Mouse (Mus musculus) left cerebral cortex, postnatal 25 days (tissue): ENCODE results near the gene Fndc3b. TPM values are rescaled to one million over a fixed set of nuclear protein-coding genes. Genes with fewer than 3 reads are reported as not detected.

Experiments
- DNase-seq, 2 experiments: peaks; one replicate each; pipeline ENCODE4 v3.0.0; 2022; ENCODE audit warnings: low spot score in 2 of 2, mixed read lengths in 1 of 2
- intact Hi-C: fragments of 180-260 bp; cut with DNase I; formaldehyde crosslinking; loops from one replicate; pipeline ENCODE4 v1.15.1; 2025
- total RNA-seq, 2 experiments: library from RNA; stranded (reverse); gene quantifications; 2 replicates each; pipeline ENCODE4 v1.2.3; 2021

The Fndc3b gene
- total RNA-seq, 2 experiments from 2014 or later = 26.5 to 30.0 TPM

DNA sequence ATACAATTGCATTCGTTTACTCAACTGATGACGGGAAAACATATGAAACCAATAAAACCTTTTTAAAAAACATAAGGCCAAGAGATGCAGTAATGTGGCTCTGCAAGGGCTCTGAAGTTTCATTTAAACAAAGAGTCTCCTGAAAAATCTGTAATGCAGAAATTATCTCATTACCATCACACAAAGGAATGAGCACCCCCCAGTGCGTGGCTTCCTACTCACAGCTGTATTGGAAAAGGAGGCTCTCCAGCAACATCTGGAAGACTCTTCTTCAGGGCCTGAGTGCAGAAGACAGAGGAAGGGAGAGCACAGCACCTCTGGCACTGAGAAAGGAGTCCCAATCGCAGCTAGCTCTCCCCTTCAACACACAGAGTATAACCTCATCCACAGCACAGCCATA is 106.5 kb downstream of the Fndc3b start:
- no peak for DNase-seq
- intact Hi-C loops = no loop called here

DNA sequence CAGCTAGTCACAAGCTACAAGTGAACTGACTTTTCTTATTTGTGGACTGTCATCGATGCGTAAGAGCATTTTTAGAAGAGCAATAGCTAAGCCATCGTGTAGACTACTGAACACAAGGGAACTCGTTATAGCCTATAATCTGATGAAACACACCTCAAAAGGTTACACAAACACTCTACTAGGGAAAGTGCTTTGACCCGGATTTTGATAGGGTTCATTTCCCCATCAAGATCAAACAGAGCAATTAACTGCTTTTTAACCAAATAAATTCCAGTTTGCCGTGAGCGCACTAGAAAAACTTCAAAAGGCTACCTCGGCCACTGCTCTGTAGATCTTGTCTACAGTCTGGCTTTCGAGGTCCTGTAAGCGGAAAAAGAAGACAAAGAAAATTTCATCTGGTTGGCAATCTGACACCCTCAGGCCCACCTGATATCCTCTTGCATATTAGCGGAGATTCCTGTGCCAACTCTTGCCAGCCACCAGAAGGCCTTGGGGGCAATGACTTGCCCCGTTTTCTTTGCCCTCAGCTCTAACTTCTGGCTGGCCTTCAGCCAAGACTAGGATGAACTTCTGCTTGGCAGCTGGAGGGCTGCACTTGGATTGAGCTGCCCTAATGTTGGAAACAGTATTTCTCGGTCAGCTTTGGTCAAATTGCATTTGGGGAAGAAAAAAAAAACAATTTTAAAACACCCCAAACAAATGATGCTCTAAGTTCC is 107.0 kb downstream of the Fndc3b start:
- intact Hi-C loops = no loop called here
- DNase-seq = no peak

DNA sequence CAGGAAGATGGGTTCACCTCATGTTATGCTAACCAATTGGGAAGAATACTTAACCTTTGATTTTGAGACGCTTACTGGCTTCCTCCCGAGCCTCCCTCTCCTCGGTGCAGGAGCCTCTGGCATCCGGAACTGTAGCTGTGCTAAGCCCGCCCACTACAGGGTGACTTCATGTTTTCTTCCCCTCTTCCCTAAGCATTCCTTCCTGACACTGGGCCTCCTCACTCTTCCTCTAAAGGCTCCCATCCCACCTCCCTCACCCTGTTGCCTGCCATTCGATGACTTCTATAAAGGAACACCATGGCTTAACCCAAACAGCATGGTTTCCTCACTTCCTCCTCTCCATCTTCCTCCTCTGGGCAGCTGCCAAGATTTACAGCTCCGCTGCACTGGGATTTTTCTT is 110.5 kb downstream of the Fndc3b start:
- intact Hi-C loops = no loop called here
- DNase-seq = no peak

DNA sequence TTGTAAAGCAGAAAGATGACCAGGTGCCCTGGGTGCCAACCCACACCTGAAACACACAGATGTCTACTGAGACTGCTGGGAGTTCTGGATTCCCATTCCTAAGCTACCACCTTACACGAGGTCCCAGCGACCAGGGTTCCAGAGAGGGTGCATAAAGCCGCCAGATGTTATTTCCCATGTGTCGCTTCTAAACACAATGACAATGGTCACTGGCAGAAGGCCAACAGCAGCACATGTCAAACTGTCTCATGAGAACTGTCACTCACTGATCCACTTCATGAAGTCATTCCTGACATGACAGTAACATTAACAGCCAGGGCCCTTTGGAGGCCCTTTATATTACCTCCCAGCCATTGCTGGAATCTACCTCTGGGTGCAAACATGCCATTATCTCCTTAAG is 110.9 kb downstream of the Fndc3b start:
- no peak for DNase-seq

DNA sequence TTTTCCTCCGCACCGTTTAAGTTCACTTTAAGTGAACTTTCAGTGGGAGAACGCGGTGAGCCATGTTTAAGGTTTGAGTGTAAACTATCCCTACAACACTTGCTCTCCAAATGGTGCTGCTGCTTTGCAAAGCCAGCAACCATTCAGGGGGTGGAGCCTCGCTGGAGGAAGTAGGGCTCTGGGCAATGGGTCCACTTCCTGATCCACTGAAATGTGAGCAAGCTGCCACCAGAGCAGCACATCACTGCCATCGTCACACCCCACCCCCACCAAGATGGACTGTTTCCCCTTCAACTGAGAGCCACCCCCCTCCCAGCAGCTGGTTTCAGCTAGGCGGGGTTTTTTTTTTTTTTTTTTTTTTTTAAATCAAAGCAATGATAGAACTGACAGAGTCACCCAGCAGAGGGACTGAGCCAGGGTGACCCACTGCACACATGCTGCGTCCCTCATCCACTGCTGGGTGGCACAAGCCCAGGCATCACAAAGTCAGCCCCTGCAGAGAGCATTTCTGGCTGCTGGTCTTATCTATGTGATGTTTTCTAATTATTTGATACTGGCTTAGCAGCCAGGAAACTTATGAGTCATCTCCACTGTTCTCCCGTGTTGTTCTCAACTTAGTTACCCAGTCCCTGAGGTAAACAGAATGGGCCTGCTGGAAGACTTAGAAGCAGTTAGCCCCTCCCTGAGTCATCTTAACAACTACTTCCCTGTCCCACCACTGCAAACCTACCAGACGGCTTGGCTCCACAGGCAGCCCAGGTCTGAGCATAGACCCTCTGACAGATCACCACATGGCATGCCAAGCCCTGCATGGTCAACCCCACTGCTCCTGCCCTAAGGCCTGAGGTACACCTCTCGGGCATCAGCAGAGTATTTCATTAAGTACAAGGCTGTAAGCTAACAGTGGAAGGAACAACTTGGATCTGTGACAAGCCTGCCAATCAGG is 112.4 kb downstream of the Fndc3b start:
- intact Hi-C loops = no loop called here
- no peak for DNase-seq

More for the DNA sequence above, 110.9 kb downstream of the Fndc3b start:
- intact Hi-C loops = no loop called here

DNA sequence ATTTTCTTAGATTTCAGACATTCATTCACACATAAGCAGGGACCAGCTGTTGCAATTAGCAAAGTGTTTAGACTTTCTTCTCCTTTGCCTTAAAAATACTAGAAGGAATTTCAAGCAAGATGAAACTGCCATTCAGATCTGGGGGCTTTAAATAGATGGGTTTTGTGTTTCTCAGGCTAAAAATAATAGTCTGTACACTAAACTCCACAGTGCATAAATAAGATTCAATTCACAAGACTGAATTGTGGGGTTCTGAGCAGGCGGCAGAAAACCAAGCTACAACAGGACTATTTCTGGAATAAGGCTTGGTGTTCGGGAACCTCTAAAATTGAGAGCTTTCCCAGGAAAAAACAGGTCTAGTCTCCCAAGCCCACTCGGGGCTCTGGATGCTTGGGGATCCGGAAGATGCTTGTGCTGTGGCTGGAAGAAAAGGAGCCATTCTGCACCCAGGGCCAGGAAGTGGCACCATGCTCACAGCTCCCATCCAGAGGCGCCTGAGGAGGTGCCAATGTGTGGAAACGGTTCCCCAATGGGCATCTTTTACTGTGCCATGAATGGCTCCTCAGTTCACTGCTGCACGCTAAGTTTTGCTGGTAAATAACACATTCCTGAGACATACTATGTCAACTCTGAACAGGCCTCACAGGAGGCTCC is 117.5 kb downstream of the Fndc3b start:
- intact Hi-C loops = loop anchor here (5.0 kb wide), 3 partner anchors 104 to 174 kb away; partner anchors contain the start of gene Fndc3b

DNA sequence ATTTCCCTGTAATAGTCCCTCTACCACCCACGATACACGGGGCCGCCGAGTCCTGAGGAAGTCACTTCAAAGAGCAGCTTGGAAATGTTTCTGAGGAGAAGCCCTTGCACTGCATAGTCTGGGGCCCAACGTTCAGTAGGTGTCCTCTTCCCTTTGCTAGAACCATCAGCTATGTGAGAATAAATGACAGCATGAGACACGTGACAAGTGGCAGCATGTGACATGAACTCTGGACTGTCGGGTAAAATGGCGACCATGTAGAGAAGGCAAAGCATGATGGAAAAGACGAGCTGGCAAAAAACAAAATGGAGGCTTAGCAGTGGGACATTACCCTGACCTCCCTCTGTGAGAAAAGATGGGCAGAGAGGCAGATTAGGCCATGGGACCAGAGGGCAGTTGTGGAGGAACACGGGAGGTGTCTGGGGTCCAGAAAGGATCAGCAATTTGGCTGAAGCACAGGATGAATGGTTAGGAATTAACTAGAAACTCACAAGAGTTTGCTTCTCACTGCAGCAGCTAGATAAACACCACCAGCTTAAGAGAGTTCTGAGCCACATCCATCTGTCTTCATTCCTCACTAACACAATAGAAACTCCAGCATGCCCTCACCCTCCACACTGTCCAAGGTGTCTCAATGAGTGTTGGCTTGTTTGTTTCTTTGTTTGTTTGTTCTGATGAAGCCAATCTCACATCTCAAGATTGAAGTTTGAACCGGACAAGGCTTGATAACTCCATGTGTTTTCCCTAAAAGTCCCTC is 118.2 kb downstream of the Fndc3b start:
- intact Hi-C loops = loop anchor here (5.0 kb wide), 3 partner anchors 104 to 174 kb away; partner anchors contain the start of gene Fndc3b
- DNase-seq = peak in 1 of 2 experiments; percentile 24

More for the DNA sequence above, 117.5 kb downstream of the Fndc3b start:
- DNase-seq = peak; percentile 23 to 76

DNA sequence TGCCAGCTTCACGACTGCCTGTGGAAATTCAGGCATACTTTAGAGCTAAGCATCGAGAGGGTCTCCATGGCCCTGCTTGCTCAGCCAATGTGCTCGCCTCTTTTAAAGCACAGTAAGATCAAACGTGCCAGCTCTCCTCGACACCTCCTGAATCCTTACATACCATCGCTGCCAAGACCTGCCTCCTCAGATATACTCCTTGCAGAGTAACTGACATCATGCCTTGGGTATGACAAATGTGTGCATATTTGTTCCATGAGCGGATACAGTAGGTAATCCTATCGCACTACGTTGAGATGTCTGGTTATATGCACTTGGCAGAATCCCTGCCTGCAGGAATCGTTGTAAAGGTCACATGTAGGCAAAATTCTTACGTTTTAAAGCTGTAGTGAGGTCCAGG is 120.3 kb downstream of the Fndc3b start:
- DNase-seq = peak in 1 of 2 experiments; percentile 22
- intact Hi-C loops = loop anchor here (5.0 kb wide), 3 partner anchors 106 to 176 kb away; partner anchors contain the start of gene Fndc3b

DNA sequence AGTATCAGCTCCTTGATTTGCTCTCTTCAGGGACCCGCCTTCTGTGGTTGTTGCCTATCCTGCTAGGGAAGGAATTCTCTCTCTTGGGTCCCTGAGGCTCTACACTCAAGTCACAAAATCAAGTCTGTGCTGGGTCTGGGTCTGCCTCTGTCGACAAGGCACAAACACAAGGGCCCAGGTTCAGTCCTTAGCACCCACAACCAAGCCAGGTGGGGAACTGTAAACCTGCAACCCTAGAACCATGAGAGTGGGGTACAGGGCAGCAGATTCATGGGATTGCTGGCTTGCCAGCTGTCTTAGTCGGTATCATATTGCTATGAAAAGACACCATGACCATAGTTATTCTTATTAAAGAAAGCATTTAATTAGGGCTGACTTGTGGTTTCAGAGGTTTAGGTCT is 121.8 kb downstream of the Fndc3b start:
- intact Hi-C loops = no loop called here
- DNase-seq = no peak

DNA sequence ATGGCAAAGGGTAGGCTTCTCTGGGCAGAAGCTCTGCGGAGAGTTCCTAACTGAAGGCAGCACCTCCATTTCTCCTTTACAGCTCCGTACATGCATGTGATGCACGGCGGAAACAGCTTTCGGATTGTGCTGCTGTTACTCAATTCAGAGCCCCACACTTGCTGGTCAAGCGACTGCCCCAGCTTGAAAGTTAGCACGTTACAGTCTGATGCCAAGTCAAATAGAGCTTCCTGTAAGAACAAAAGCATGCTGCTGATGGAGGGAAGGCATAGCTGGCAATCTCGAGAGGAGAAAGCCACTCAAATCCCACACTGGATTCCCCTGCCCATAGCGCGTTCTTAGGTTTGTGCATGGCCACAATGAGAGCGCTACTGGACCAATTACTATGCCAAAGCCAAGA is 122.5 kb downstream of the Fndc3b start:
- intact Hi-C loops = no loop called here

DNA sequence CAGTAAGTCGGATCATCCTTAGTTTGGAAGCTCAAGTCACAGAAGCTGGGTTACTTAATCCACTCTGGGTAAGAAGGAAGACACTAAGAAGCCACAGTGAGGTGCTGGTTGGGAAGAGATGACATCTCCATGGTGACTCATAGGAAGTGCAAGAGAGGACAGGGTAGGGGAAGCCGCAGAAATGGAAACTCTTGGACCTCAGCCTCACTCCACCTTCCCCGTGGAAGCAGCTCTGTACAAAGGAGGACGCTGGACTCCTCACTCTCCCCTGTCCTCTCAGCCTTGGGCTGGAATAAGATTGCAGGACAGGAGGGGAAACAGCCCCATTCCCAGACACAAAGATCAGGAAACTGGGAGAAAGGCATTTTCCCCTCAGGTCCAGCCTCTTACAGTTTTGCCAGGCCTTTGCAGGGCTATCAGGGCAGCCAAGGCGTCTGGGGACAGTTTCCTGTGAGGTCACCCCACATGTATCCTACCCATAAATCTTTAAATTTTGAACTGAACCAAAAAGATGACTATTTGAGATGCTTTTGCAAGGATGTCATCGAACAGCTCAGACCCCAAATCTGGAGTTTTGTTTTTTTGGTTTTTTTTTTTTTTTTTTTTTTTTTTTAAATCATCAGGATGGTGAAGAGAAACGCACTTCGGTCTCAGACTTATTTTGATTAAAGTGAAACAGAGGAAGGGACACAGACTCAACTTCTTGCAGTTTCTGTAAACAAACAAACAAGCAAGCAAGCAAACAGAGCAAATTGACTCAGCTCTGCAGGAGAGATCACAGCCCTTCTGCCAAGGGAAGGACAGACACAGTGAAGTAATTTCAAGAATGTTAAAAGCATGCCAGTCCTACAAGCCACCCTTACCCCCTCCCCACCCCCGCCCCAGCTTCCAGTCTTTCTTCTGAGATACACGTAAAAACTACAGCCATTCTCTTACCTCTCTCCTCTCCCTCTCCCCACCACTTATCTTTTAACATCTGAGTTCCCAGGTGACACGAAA is 126.2 kb downstream of the Fndc3b start:
- intact Hi-C loops = no loop called here
- no peak for DNase-seq

More for the DNA sequence above, 122.5 kb downstream of the Fndc3b start:
- DNase-seq = no peak

DNA sequence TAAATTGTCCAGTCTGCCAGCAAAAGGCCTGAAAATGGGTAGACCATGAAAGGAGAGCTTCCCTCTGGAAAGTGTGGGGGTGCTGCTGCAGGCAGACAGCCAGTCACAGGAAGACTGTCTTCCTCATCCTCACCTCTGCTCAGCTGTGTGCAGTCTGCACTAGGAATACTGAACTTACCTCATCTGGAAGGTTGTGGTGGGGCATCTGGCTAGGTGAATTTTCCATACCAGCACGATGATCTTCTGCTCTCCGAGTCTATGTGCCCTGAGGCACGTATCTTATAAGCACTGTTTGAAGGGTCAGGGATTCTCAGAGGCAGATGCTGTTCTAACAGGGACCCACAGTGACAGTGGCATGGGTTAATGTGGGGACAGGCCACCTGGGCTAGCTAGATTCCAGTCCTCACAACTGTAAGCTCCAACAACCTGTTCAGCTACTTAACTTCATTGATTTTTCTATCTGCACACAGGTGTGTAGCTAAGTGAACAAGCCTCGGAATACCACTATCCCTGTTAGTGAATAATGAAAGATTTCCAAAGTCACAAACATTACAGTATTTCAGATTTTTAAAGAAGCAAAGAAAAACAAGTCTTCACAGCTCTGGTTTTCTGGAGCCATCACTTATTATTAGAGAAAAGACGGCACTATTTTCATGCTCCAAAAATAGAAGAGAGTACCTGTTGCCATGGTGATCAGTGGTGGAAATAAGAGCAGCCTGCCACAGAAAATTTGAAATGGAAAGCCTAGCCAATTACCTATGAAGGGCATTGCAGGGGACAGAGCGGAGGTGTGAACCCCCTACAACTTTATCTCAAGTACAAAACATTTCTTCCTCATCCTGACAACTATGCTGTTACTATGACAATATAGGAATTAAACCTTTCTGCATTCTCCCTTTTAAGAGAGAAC is 128.9 kb downstream of the Fndc3b start:
- intact Hi-C loops = no loop called here
- no peak for DNase-seq

DNA sequence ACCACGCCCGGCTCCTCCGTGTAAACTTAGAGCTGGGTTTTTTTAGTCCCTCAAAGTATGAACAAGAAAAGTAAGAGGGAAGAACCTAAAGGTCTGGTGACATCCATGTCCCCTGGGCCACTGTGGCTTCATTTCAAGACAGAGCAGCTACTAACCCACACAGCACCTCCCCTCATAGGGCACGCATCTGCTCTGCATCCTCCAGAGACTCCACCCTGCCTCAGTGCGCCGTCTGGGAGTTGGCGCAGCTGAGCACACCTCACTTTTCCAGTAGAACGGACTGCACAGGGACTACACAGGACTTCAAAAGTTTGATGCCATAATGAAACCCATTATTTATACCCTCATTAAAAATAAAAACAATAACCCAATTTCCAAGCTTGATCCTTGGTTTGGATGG is 130.2 kb downstream of the Fndc3b start:
- no peak for DNase-seq
- intact Hi-C loops = no loop called here

DNA sequence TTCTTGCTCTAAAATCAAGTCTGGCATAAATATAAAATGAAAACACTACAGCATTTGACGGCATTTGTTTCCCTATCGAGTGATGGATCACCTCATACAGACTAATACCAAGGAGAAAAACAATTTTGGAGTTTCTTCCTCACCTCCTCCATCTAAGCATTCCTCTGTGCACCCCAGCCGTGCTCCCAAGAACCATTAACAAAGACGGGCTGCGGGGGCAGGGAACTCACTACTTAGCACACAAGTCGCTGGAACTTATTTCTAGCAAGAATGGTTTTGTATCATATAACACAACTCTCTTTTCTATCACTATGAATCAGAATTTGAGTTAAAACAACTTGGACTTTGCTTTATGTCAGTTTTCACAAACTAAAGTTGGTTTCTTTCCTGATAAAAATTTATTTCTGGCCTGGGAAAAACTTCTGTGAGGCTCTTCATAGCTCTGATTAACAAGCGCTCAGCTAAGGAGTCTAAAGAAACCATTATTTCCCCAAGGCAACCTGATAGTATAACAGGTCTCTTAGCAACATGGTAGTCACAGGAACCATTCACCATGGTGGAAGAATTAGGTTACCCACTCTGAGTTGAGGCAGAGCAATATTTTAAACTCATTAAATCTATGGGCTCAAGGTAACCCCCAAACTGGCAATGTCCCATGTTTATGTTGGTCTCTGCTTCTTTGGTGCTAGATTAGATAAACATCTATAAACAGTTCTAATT is 131.1 kb downstream of the Fndc3b start:
- no peak for DNase-seq
- intact Hi-C loops = no loop called here

DNA sequence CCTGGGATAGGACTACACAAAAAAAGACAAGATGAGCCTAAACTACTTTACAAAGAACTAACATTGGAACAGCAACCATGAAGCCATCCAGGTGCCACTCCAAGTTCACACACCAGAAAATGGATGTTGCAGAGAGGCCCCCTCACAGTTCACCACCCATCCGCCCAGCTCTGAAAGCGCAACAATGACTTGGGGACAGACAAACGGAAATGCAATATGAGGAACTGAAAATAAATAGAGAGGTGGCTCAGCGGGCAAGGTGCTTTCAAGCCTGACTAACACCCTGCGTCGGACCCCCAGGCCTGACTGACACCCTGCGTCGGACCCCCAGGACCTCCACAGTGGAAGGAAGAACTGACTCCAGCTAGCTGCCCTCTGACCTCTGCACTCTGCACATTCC is 131.9 kb downstream of the Fndc3b start:
- intact Hi-C loops = no loop called here
- DNase-seq = no peak

DNA sequence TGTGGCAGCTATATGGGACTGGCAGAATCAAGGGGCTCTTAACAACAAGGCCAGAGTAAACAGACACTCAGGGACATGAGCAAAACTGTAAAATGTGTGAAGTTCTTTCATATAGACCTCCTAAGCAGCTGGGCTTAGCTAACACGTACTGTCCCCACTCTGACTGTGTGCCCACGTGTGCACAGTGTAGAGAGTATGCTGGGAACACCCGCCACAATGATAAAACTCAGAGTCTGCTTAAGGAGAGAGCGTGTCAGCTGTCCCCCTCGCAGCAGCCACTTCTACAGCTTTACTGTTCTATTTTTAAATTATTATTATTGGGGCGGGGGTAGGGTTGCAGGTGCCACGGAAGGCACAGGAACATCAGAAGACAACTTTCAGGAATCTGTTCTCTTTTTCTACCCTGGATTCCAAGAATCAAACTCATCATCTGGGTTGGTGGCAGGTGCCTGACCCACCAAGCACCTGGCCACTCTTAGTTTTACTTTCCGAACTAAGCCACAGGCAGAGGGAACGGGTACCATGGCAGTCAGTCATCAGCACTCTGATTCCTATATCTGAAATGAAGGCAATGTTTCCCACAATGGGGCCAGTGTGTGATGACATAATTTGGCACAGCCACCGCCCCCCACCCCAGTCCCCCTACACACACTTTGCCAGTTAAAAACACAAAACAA is 133.6 kb downstream of the Fndc3b start:
- intact Hi-C loops = no loop called here

More for the DNA sequence above, 133.6 kb downstream of the Fndc3b start:
- no peak for DNase-seq
